Comparison of ENCODE assay signal across 27 mouse cellular contexts in genomic region chr17:34215176-34215575, GRCm38 (mm10). TPM values are rescaled to one million over a fixed set of nuclear protein-coding genes. Genes with fewer than 3 reads are reported as not detected.
DNase-seq lines count a peak whose midpoint lies in the region; TF ChIP-seq lines count a peak whose summit lies in the region.
"Had no signal": no experiment of that assay in that cellular context is flagged by ENCODE, and none has a peak within 500 bp of the region (broad histone marks: within the 10 kb centered on the region; RNA-seq: fewer than 3 reads in every experiment).

No protein-coding gene starts in this region.

- intact Hi-C loops in left cerebral cortex, postnatal 4 days (cut with DNase I) = no loop called here

- no peaks in the 10 kb centered on the region for H3K27me3 ChIP-seq in thymus, adult 2 months (ENCODE audit: control insufficient read depth, insufficient read depth, low read length)
- H3K27me3 ChIP-seq: CH12.LX, Patski had no signal

- TF ChIP-seq POLR2A in thymus, adult 2 months (IDR thresholded peaks at IDR 0.05; ENCODE audit: control insufficient read depth, extremely low read depth, insufficient read depth, low read length, poor library complexity) = no peak

- H3K4me3 ChIP-seq in thymus, adult 2 months (ENCODE audit: control insufficient read depth, insufficient read depth, low read length) = no peak overlapping the region
- H3K4me3 ChIP-seq: forebrain, embryonic 10.5 days; forebrain, embryonic 13.5 days; gastrocnemius, adult 2 months; heart, embryonic 10.5 days; heart, embryonic 13.5 days had no signal

- H3K4me1 ChIP-seq in thymus, adult 2 months (replicated peaks; ENCODE audit: control insufficient read depth, insufficient read depth, low read length) = peaks cover 24% of the 10 kb centered on the region
- H3K4me1 ChIP-seq: heart, embryonic 13.5 days had no signal

- no peak for TF ChIP-seq CTCF in thymus, adult 2 months (IDR thresholded peaks at IDR 0.05; ENCODE audit: borderline replicate concordance, control insufficient read depth, extremely low read depth, insufficient read depth, low read length, poor library complexity)

- H3K36me3 ChIP-seq in thymus, adult 2 months (ENCODE audit: control insufficient read depth, insufficient read depth, low read length) = peaks cover 53% of the 10 kb centered on the region
- H3K36me3 ChIP-seq: forebrain, embryonic 10.5 days; heart, embryonic 10.5 days; heart, embryonic 13.5 days had no signal

- 96% methylated on average over 12 of the region's 12 CpGs for WGBS in thymus, adult 2 months

- no peak overlapping the region for H3K27ac ChIP-seq in thymus, adult 2 months (ENCODE audit: control insufficient read depth, insufficient read depth, low read length)
- H3K27ac ChIP-seq: forebrain, embryonic 10.5 days; forebrain, embryonic 13.5 days; gastrocnemius, adult 2 months; heart, embryonic 10.5 days; heart, embryonic 13.5 days; hindbrain, embryonic 14.5 days; hindbrain, postnatal 0 days had no signal

- DNase-seq in heart, adult 11 months = peak; percentile 80
- DNase-seq in heart, adult 9 months (ENCODE audit: low spot score in 2 of 2) = no peak
- DNase-seq in thymus, adult 2 months = peak; percentile 0
- no peak for DNase-seq in thymus, postnatal 36 days
- DNase-seq in thymus, postnatal 14 days = peak; percentile 4
- DNase-seq in left cerebral cortex, postnatal 4 days = no peak
- no peak for DNase-seq in frontal cortex, postnatal 25 days (ENCODE audit: low spot score in 2 of 2)
- DNase-seq: adrenal gland, adult 2 months; adrenal gland, postnatal 36 days; cerebellum, adult 18-20 months; cerebellum, adult 9-10 months; cerebellum, postnatal 14 days; gastrocnemius, adult 2 months; gastrocnemius, postnatal 14 days; heart, adult 18-20 months; heart, postnatal 4 days had no signal

RNA-seq across cellular contexts. Expression of gene Tap2, which starts 11.8 kb away (rescaled TPM):
- polyA plus RNA-seq in thymus, adult 2 months (2012; rRNA removed) = 231 and 232 TPM in 2 replicates
- total RNA-seq in left cerebral cortex, postnatal 4 days (2021) = 1 to 10 TPM; 3.1 to 3.5 TPM

RNA-seq across cellular contexts. Expression of gene Psmb8, which starts 17.7 kb away (rescaled TPM):
- 656 and 705 TPM in 2 replicates for polyA plus RNA-seq in thymus, adult 2 months (2012; rRNA removed)
- total RNA-seq in left cerebral cortex, postnatal 4 days (2021) = 1 to 10 TPM; 1.3 to 1.9 TPM

RNA-seq across cellular contexts. Expression of gene H2-Ob, which starts 23.5 kb away (rescaled TPM):
- 30.1 and 37.5 TPM in 2 replicates for polyA plus RNA-seq in thymus, adult 2 months (2012; rRNA removed)
- not detected for total RNA-seq in left cerebral cortex, postnatal 4 days (2021)
- polyA plus RNA-seq: embryonic facial prominence, embryonic 11.5 days; forebrain, embryonic 10.5 days; forebrain, embryonic 13.5 days; G1E; heart, embryonic 10.5 days; heart, embryonic 13.5 days; hindbrain, embryonic 11.5 days; hindbrain, embryonic 14.5 days; Patski had no signal

RNA-seq across cellular contexts. Expression of gene Psmb9, which starts 27.6 kb away (rescaled TPM):
- 288 and 334 TPM in 2 replicates for polyA plus RNA-seq in thymus, adult 2 months (2012; rRNA removed)
- total RNA-seq in left cerebral cortex, postnatal 4 days (2021) = 1 to 10 TPM in 1 of 2 experiments, under 1 TPM in 1; 0.77 to 1.1 TPM

RNA-seq across cellular contexts. Expression of gene Tap1, which starts 27.8 kb away (rescaled TPM):
- polyA plus RNA-seq in thymus, adult 2 months (2012; rRNA removed) = 197 and 202 TPM in 2 replicates
- 1 to 10 TPM; 2.2 to 3.6 TPM for total RNA-seq in left cerebral cortex, postnatal 4 days (2021)

Comparison
In these comparisons a context has a peak if more than half of its experiments do, and no peak if none do; other contexts are left out.
1. DNase-seq: peak in heart, adult 11 months (single experiment), thymus, adult 2 months (single experiment) and thymus, postnatal 14 days (single experiment); none in heart, adult 9 months (0 of 2), thymus, postnatal 36 days (0 of 2), left cerebral cortex, postnatal 4 days (single experiment) and frontal cortex, postnatal 25 days (0 of 2).